Mouse (Mus musculus) heart, adult 11 months (tissue): Measurements from ENCODE around the gene Sumf1.

Experiments used
- DNase-seq: peaks from one replicate; pipeline ENCODE4 v3.0.0; 2022

Sumf1 gene

DNA sequence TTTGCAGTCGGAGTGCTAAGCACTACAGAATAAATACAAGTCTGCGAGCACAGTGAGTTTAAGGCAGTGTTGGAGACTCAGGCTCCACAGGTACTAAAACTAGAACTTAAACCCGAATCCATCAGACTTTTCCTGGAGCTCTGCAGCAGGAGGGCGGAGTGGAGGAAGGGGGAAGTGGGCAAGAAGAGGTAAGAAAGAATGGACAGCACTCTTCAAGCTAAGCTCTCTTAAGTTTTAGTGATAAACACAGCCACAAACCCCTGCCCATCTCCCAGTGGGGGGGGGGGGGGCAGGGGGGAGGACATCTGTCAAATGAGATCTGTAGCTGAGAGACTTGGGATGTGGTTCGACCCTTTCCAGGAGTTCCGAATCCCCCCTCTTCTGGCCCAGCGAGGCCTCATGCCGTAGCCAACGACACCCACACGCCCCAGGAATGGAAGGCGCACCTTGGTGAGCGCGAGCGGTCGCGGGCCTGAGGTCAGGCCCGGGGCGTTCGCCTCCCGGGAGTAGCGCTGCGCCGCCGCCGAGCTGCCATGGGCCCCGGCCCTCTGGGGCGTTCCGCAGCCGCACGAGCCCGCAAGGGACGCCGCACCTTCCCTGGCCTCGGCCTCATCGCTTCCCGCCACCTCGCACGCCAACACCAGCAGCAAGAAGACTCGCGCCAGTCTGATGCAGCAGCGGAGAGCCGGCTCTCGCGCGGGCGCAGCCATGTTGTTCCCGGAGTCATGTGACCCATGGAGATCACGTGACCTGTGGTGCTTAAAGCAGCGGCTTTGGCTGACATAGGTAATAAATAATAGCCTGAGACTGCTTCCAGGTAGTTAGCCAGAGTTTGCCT is at the start of gene Sumf1:
TSS of gene Sumf1 (minus strand) at position 736 of the 838 bp plus-strand sequence.
- peak; percentile 98 for DNase-seq

DNA sequence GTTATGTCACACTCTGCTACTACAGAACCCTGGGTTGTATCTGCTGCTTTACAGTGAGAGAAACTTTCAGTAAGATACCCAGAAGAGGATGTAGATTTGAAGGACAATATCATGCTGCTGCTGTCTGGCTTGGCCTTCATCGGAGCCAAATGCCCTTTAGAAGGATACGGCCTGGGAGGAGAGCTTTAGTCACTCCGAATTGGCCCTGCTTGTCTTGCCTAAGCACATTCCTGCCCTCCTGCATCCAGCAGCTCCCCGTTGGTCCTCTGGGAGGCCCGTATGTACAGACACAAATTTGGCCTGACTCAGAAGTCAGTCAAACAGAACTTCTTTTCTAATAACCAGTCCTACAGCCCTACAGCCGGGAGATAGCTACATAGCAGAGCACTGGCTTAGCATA is 49.2 kb upstream of the Sumf1 start:
- no peak for DNase-seq

DNA sequence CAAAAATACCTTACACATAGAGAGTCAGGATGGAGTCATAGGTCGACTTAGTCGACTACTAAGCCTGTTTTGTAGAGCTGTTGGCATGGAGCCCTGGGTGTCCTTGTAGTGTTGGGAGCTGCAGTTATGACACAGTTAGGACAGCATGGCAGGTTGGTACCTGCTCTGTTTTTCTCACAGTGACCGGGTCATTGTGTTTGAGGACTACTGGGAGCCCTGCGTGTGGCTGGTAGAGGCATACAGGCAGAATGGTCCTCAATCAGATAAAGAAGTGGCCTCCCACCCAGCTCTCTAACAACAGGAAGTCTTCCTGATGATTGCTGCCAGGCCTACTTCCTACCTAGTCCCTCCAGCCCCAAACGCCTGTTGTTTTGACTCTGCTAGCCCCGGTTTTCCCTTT is 47.7 kb upstream of the Sumf1 start:
- peak; percentile 97 for DNase-seq

DNA sequence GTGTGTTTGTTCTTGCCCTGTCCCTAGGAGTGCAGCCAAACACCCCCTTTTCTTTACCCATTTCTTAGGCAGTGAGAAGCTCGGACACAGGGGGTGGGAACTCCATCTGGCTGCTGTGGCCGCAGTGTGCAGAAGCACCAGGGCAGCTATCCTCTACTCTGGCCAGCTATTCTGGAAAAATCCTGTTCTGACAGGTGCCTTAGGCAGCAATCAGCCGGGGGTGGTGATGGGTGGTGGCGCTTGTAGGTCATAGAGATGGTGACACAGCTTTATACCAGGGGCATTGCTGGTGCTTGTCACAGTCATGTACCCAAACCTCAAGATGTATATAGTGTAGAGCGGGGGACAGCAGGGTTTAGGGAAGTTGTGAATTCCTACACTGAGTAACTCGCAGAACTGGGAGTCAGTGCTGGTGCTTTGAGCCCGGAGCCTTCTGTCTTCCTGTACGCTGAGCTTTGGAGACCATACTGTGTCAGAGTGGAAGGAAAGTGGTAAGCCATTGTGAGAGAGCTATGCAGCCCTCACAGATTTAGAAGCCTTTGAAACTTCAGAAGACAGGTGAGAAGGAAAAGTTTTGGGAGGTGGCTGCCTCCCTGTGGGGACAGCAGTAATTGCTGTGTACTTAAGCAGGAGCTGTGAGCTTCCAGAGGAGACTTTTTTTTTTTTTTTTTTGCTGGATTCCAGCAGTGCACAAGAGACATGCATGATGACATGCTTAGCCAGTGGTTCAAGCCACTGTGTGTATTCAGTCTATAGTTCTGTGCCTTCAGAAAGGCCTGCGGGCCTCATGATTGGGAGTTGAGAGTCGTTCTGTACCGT is 46.7 kb upstream of the Sumf1 start:
- DNase-seq: no peak

DNA sequence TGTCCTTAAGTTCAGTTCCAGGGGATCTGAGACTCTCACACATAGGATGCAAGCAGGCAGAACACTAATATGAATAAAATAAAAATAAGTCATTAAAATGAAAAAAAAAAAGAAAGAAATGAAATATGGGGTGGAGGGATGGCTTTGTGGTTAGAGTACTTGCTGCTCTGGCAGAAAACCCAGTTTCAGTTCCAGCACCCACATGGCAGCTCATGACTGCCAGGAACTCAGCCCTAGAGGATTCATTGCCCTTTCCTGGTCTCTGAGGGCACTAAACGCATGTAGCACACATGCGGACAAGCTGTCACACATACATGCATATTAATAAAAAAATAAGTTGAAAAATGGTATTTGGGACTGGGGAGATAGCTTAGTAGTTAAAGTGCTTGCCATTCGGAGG is 45.2 kb upstream of the Sumf1 start:
- DNase-seq: no peak

DNA sequence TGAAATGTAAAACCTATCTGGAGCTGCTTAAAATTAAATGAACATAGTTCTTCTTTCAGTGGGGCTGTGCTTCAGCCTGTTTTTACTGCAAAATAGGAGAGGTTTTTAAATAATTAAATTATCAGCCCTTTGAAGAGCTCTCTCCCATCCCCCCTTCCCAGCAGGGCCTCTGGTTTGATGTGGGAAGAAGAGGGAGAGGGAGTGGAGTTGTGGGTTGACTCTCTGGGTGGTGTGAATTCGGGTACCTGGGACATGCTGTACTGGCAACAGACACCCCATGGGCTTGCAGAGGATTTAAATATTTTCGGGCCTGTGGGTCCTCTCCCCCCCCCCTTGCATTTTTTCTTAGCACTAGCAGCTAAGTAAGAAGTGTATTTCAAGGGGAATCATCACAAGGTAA is 43.2 kb upstream of the Sumf1 start:
- peak; percentile 79 for DNase-seq

DNA sequence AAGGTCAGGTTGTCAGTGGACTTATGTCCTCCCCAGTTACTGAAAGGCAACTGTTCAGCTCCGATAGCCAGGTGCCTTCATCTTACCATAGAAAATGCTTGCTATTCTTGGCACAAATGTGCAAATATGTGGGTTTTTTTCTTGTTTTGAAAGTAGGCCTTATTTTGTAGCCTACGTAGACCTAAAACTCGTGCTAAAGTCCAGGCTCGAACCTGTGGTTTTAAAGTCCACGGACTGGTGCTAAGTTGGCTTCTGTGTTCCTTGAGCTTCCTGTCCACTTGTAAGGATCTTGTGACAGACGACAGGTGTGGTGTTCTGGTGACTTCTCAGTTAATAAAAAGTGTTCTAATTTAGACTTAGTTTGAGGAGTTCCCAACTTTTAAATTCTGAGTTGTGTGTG is 42.7 kb upstream of the Sumf1 start:
- peak; percentile 25 for DNase-seq

DNA sequence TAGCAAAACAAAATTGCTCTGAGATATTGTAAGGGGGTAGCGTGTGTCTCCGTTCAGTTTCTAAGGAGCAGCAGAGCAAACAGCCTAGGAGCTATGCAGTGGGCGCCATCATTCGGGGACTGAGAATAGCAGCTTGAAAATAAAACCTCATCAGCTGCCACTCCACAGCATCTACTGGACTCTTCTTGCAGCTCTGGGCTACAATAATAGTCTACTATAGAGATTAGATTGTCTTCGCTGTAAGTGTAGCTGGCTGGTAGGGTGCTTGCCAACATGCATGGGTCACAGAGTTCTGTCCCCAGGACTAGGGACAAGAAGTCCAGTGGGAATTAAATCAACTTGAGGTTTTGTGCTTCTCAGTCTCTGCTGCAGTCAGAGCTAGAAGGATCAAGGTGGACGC is 42.1 kb upstream of the Sumf1 start:
- peak; percentile 95 for DNase-seq

DNA sequence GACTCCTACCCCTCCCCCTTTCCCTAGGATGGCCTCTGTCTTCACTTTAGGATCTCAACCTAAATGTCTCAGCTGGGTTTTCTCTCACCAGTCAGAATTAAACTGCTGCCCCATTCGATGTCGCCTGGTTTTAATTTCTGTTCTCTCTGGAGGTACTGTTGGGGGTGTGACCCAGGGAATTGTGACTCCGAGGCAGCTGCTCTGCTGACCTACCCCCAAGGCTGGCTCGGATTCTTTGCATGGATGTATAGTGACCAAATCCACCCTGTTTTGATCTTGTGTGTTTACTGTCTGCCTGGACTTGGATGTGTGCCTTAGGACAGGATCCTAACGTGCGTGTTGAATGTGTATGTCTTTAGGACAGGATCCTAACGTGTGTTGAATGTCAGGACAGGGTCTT is 40.8 kb upstream of the Sumf1 start:
- DNase-seq: peak; percentile 83

DNA sequence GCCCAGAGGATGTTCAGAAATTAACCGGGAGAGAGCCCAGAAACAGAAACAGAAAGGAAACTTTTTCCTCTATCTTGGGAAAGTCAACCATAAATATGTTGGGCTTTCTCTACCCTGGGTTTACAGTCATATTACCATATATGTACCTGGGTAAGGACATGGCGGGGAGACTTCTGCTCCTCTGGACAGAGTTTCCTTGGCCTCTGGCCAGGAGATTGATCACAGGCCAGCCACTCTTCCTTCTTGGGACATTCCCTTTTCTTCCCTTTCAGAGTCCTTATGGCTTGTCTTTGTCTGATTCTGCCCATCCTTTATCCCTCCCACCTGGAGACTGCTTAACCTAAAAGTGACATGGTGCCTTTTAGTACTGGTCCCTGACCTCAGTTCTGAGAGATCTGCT is 39.6 kb upstream of the Sumf1 start:
- DNase-seq: peak; percentile 87

DNA sequence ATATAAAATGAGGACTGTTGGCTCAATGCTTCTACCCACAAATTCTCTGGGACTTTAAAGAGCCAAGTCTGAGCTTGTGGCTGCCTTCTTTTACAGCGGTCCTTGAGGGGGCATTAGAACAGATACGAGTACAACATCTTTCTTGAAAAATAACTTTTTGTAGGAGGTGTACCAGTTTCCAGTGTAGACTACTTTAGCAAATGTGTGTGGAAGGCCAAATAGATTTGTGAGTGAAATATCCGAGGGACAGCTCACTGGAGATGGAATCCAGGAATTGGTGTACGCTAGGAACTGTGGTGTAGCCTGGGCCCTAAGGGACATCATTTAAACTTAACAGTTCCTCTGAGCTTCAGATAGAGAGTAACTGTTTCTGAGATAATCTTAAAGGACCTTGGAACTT is 39.0 kb upstream of the Sumf1 start:
- peak; percentile 72 for DNase-seq

DNA sequence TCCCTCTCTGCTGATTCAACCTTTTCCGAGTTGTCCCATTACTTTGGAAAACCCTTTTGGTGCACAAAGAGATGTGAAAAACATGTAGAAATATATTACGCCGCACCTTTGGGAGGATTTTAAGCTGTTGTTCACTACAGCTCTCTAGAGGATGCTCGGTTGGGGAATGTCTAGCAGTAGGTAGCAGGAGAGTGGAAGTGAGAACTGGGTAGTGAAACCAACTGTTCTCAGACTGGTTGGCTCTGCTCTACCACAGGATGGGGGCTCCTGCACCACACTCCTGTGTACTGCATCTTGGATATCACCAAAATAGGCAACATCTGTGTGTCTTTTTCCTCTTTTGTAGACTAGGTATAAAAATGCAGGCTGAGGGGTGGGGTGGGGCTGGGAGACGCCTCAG is 37.5 kb upstream of the Sumf1 start:
- peak; percentile 59 for DNase-seq

DNA sequence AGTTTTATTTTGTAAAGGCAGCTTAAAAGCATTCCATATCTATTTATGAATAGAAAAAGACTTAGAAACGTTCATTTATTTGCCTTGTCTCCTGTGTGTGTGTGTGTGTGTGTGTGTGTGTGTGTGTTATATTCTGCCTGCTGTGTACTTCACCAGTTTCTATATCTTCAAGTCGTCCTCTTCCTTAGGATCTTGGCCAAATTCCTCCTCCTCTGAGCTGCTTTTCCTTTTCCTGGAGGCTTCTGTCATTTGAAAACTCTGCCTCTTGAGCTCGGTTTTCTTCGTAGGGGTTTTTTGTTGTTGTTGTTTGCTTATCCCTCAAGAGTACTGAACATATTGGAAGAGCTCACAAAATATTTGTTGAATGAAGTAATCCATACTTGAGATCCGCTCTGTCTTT is 37.1 kb upstream of the Sumf1 start:
- peak; percentile 55 for DNase-seq

DNA sequence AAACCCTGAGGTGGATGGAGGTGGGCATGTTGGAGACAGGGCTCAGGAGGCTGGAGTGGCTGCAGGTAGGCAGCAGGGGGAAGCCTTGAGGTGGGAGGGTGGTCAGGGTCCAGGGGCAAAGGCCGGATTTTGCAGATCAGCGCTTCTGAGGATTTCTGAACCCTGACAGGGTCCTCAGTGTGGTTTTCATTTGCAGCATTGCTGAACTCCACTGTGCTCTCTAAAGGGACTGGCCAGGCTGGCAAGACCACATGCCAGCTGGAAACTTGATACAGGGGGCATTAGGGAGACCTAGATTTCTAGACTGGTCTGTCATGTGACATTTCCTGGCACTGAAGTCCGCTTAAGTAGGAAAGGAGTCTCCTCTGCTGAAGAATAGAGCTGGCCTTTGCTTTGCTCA is 32.6 kb upstream of the Sumf1 start:
- DNase-seq: peak; percentile 93

DNA sequence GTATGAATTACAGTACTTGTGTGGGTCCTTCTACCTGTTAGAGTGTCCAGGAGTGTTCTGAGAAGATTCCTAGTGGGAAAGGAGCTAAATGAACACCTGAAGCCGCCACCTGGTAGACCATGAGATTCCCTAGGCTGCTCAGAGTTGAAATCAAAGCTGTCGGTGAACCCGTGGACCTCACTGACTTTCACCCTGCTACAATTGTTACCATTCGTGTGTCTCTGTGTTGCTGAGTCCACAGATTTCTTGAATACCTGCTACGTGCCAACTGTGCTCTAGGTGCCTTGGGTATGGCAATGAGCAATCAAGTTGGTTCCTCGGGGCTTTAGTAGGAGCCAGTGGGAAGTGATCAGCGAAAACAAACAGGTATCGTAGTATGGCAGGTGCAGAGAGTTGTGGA is 31.4 kb upstream of the Sumf1 start:
- DNase-seq: peak; percentile 82

DNA sequence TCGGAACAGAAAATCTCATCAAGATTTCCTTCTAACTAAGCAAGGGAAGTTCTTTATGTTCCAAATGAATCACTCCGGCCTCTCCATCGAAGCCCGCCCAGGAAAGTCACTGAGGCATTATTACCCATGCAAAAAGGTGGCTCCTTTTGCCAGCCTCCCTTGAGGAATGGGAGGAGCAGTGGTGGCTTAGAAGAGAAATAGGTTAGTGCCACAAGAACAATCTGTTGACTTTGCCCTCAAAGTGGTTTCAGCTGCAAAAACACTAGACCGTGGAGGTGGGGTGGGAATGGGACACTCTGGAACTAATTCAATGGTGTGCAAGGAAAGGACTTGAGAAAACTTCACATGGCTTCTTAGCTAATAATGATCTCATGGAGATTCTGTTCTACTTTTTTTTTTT is 30.7 kb upstream of the Sumf1 start:
- peak; percentile 82 for DNase-seq

DNA sequence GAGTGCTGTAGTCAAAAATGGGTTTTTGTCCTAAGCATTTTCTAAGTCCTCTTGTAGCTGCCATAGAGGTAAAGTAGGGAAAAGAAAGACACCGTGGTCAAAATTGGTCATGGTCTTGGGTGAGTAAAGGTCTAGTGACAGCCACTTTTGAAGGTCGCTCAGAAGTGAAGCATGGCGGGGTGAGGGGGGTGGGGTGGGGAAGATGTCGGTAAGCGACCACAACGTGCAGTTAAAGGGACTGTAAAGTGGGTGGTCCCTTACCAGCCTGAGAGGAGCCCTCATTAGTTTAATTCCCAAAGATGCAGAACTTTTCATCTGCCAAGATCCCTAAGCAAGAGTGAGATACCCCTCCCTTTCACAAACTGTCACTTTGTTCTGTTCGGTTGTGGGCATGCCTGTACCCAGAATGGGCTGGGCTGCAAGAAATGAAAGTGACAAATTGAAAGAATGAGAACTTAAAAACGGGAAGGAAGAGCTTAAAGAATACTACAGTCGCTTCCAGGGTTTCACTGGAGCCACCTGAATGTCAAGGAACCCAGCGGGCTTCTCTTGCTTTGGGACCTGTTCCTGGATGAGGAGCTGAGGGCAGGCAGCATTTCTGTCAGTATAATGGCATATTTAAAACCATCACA is 29.0 kb upstream of the Sumf1 start:
- peak; percentile 89 for DNase-seq

DNA sequence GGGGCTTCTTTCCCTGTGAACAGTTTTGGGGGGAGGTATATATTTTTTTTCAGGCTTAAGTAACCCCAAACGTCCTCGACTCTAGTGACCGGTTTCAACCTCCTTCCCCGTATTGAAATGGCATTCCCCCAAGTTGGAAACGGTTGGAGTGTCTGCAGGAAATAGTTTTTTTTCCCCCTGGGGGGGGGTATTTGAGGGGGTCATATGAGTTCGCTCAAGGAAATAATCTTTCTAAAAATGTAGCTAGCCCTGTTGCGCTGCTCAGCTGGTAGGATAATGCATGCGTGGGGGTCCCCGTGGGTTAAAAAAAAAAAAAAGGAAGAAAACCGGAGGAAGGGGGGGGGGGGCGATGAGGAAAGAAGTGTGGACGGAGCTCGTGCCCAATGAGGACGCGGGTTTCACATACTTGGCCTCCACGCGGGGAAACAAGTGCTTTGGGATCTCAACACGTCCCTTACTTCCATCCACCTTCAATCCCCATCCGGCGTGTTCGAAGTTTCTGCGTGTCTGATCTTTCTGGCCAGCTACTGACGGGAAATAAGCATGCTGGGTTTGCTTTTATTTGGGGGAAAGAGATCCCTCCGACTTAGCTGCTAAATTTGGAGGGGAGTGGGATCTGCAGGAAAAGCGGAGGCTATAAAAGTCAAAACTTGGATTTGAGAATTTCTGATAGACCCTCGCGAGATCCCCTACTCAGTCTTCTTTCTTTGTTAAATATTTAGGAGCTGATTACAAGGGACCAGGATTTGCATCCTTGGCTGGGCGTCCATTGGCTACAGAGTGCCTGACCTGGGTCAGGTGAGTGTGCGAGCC is 28.3 kb upstream of the Sumf1 start:
- peak; percentile 95 for DNase-seq

DNA sequence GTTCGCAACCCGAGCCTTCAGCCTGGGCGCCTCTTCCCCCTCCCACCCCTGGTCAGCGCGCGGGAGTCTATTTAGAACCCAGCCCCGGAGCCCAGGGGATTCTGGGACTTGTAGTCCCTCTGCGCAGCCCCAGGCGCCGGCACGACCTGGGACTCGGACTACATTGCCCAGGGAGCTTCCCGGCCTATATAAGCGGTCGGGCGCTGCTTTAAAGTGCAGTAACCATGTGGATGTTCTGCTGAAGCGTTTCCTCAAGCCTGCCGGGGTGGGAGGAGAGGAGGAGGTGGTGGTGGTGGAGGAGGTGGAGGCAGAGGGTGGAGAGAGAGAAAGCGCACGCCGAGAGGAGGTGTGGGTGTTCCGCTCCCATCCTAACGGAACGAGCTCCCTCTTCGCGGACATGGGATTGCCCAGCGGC is 27.5 kb upstream of the Sumf1 start, which contains the start of gene Itpr1:
TSS of gene Itpr1 (plus strand) at position 216 of the 415 bp plus-strand sequence.
- DNase-seq: peak; percentile 100

DNA sequence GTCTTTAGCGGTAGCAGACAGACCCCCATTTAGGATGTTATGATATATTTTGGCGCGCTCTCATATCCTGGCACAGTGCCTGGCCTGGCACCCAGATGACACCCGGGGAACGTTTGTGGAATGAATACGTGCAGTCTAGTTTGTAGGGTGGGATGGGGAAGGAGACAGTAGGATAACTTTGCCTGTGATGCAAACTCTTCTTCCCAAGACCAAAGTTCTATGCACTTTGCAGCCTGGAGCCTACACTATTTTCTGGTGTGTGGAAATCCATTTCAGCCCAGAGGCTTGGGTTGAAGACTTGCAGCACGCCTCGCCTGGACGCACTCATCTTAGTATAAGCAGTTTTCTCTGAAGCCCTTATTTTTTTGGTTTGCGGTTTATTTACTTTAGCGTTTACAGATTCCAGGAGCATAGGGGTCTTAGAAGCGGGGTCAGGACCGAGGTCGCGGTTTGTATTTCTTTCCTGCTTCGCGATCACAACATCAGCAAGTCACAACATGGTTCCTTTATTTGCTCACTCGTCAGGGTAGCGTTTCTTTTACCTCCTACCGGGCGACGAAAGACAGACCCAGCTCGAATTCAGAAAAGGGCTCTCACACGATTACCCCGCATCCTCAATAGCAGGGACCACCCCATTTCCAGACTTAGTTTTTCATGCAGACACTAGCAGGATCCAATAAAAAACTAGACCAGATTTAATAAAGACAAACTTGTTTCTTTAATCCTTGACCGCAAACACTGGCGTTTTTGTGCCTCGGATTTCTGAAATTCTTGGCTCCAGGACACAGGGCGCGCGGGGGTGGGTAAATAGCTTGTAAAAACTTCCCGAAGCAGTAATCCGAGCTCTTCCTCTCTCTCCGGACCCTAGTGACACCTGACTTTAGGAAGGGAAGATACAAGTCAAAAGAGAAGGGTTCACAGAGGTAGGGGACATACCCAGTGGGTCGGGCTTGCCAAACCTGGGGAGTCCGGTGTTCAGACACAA is 26.8 kb upstream of the Sumf1 start:
- DNase-seq: peak; percentile 93

DNA sequence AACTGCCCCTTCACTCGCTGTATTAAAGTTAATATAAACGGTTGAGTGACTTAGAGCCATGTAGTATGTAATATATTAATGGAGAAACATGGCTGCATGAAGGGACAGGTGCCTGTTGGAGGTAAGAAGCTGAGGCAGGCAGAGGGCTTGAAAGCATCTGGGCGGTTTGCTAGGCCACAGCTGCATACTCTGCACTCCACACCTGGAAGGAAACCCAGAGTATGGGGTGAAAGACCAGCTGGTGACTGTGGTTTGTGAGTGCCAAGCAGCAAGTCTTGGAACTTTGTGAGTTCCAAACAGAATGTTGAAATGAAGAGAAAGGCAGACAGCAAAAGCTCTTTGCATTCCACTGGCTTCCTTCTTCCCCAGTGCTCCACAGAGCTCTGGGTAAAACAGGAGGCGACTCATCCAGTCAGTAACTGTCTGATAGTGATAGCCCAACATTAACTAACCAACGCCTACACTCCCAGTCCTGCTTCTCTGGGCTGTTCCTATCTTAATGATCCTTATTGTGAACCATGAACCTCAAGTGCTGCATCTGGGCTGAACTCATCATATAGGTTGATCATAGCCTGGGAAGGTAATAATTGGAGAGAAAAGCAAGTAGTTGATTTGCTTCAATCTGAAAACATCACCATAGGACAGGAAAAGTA is 21.7 kb upstream of the Sumf1 start:
- peak; percentile 66 for DNase-seq
